Mouse (Mus musculus) urinary bladder, adult 2 months (tissue): ENCODE measurements around the gene Pxmp4. TPM values are rescaled to one million over a fixed set of nuclear protein-coding genes. Genes with fewer than 3 reads are reported as not detected.

Experiments
- DNase-seq: peaks from one replicate; pipeline ENCODE4 v3.0.0; 2022; ENCODE audit warnings: low spot score
- polyA plus RNA-seq: library from polyadenylated mRNA; depleted of rRNA; stranded (reverse); fragments of >200 nt; gene quantifications from 2 replicates; pipeline ENCODE4 v1.2.3, GENCODE M21; 2012

Pxmp4 gene
- polyA plus RNA-seq, 1 experiment: 37.0 TPM

- DNase-seq: no peak
Observed at GRCm38 (mm10) chr2:154572996-154573395, 30.5 kb downstream of the Pxmp4 start.

GRCm38 (mm10) chr2:154571976-154572375 is 31.5 kb downstream of the Pxmp4 start:
- no peak for DNase-seq

- DNase-seq: no peak
Observed at GRCm38 (mm10) chr2:154571266-154571665, 32.2 kb downstream of the Pxmp4 start.

GRCm38 (mm10) chr2:154570666-154571065 is 32.8 kb downstream of the Pxmp4 start:
- no peak for DNase-seq

- DNase-seq: peak; percentile 87
Observed at GRCm38 (mm10) chr2:154569836-154570286, 33.6 kb downstream of the Pxmp4 start, which contains the start of gene E2f1. Gene E2f1 (minus strand): TSS chr2:154569892.

GRCm38 (mm10) chr2:154569071-154569748 is 34.3 kb downstream of the Pxmp4 start:
- DNase-seq: no peak

- no peak for DNase-seq
Observed at GRCm38 (mm10) chr2:154568329-154569070, 35.0 kb downstream of the Pxmp4 start.

- no peak for DNase-seq
Observed at GRCm38 (mm10) chr2:154567766-154568165, 35.7 kb downstream of the Pxmp4 start.

GRCm38 (mm10) chr2:154566641-154567040 is 36.9 kb downstream of the Pxmp4 start:
- no peak for DNase-seq

- DNase-seq: no peak
Observed at GRCm38 (mm10) chr2:154565562-154565961, 37.9 kb downstream of the Pxmp4 start.

- DNase-seq: no peak
Observed at GRCm38 (mm10) chr2:154563612-154564170, 39.8 kb downstream of the Pxmp4 start.

- no peak for DNase-seq
Observed at GRCm38 (mm10) chr2:154558264-154559039, 45.1 kb downstream of the Pxmp4 start, which contains the start of gene Necab3. Gene Necab3 (minus strand): TSS chr2:154558890.

- DNase-seq: no peak
Observed at GRCm38 (mm10) chr2:154557184-154557832, 46.2 kb downstream of the Pxmp4 start.

GRCm38 (mm10) chr2:154555235-154555634 is 48.3 kb downstream of the Pxmp4 start:
- DNase-seq: no peak

- peak; percentile 46 for DNase-seq
Observed at GRCm38 (mm10) chr2:154552424-154552907, 51.0 kb downstream of the Pxmp4 start.

- no peak for DNase-seq
Observed at GRCm38 (mm10) chr2:154551927-154552326, 51.6 kb downstream of the Pxmp4 start.

GRCm38 (mm10) chr2:154551476-154551875 is 52.0 kb downstream of the Pxmp4 start, which contains the start of gene Actl10:
Gene Actl10 (plus strand): TSS chr2:154551776.
- no peak for DNase-seq

- DNase-seq: no peak
Observed at GRCm38 (mm10) chr2:154550937-154551336, 52.6 kb downstream of the Pxmp4 start.

GRCm38 (mm10) chr2:154549886-154550189 is 53.7 kb downstream of the Pxmp4 start:
- DNase-seq: no peak

GRCm38 (mm10) chr2:154549127-154549885 is 54.2 kb downstream of the Pxmp4 start:
- no peak for DNase-seq

GRCm38 (mm10) chr2:154548688-154549087 is 54.8 kb downstream of the Pxmp4 start:
- DNase-seq: no peak
